ENCODE assay signal across 17 mouse cellular contexts in the genomic region with DNA sequence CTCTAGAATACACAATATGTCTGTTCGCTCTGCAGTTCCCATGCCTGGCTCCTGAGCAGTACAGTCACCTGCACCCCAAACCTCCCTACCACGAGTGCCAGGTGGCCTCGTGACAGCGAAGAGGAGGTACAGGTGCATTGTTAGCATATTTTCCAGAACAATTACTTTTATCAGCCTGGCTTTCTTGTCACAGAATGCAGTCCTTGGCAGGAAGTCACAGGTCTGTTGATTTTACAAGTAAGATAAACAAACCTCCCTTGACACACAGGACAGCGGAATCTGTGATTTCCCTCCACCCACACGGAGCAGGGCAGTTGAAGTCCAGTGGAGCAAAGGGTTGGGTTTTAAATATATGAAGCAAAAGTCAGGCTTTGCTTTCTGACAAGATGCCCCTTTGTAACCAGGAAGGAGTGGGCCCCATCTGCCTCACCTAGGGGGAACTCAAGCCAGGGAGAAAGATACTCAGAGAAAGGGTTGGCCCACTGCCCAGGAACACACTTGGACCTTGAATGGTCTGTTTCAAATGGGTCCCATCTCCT.
DNase-seq lines count a peak whose midpoint lies in the region; ATAC-seq and TF ChIP-seq lines count a peak whose summit lies in the region.
"Had no signal": no experiment of that assay in that cellular context is flagged by ENCODE, and none has a peak within 500 bp of the region (broad histone marks: within the 10 kb centered on the region; RNA-seq: fewer than 3 reads in every experiment).

No protein-coding gene starts in this region.

- peak; percentile 63; the same call in 1 of the 2 replicates for ATAC-seq in embryonic facial prominence, embryonic 14.5 days (ENCODE audit: low read depth)
- peak; percentile 81 for ATAC-seq in liver, postnatal 0 days
- no peak for ATAC-seq in liver, embryonic 12.5 days
- peak; percentile 77 for ATAC-seq in stomach, embryonic 14.5 days (ENCODE audit: insufficient number of reproducible peaks, insufficient read depth, low FRiP score, low read depth)
- ATAC-seq: forebrain, embryonic 14.5 days; hindbrain, embryonic 16.5 days; midbrain, embryonic 15.5 days had no signal

- no peaks in the 10 kb centered on the region for H3K36me3 ChIP-seq in embryonic facial prominence, embryonic 14.5 days (ENCODE audit: control insufficient read depth, insufficient read depth, low read length)
- H3K36me3 ChIP-seq in embryonic facial prominence, embryonic 10.5 days (replicated peaks) = no peaks in the 10 kb centered on the region
- no peaks in the 10 kb centered on the region for H3K36me3 ChIP-seq in liver, postnatal 0 days (replicated peaks; ENCODE audit: insufficient read depth, low read length)
- H3K36me3 ChIP-seq in liver, embryonic 12.5 days = no peaks in the 10 kb centered on the region
- no peaks in the 10 kb centered on the region for H3K36me3 ChIP-seq in stomach, embryonic 14.5 days (ENCODE audit: control insufficient read depth, insufficient read depth, low read length)
- H3K36me3 ChIP-seq in heart, embryonic 10.5 days = no peaks in the 10 kb centered on the region
- H3K36me3 ChIP-seq: midbrain, embryonic 15.5 days; neural tube, embryonic 13.5 days had no signal

- 0 out of 2 replicates have a peak, but pooled peaks cover 6% of the 10 kb centered on the region for H3K4me1 ChIP-seq in embryonic facial prominence, embryonic 14.5 days (ENCODE audit: control insufficient read depth, insufficient read depth, low read length)
- H3K4me1 ChIP-seq in embryonic facial prominence, embryonic 10.5 days = peaks cover 14% of the 10 kb centered on the region
- peaks cover 5% of the 10 kb centered on the region; the same call in 1 of the 2 replicates for H3K4me1 ChIP-seq in liver, postnatal 0 days (ENCODE audit: insufficient read depth)
- no peaks in the 10 kb centered on the region for H3K4me1 ChIP-seq in liver, embryonic 12.5 days
- no peaks in the 10 kb centered on the region; the same call in 1 of the 2 replicates for H3K4me1 ChIP-seq in stomach, embryonic 14.5 days (ENCODE audit: control insufficient read depth, insufficient read depth, low read length)
- H3K4me1 ChIP-seq in heart, embryonic 10.5 days = 0 out of 2 replicates have a peak, but pooled peaks cover 15% of the 10 kb centered on the region
- H3K4me1 ChIP-seq: midbrain, embryonic 15.5 days had no signal

- H3K4me3 ChIP-seq in embryonic facial prominence, embryonic 14.5 days (ENCODE audit: low read depth, low read length) = no peak overlapping the region
- no peak overlapping the region for H3K4me3 ChIP-seq in embryonic facial prominence, embryonic 10.5 days
- no peak overlapping the region for H3K4me3 ChIP-seq in liver, postnatal 0 days (ENCODE audit: low read depth, low read length)
- H3K4me3 ChIP-seq in liver, embryonic 12.5 days = no peak overlapping the region
- no peak overlapping the region for H3K4me3 ChIP-seq in stomach, embryonic 14.5 days (ENCODE audit: low read depth, low read length)
- no peak overlapping the region for H3K4me3 ChIP-seq in heart, embryonic 10.5 days
- H3K4me3 ChIP-seq: heart, adult 2 months; midbrain, embryonic 15.5 days; neural tube, embryonic 13.5 days had no signal

- 70% methylated on average over 6 of the region's 6 CpGs for WGBS in embryonic facial prominence, embryonic 14.5 days
- 65% methylated on average over 6 of the region's 6 CpGs for WGBS in embryonic facial prominence, embryonic 10.5 days
- 33% methylated on average over 6 of the region's 6 CpGs for whole genome bisulfite sequencing in liver, postnatal 0 days (ENCODE audit: insufficient replicate concordance)
- 34% methylated on average over 6 of the region's 6 CpGs for WGBS in liver, embryonic 12.5 days (ENCODE audit: insufficient replicate concordance)
- WGBS in stomach, embryonic 14.5 days = 26% methylated on average over 6 of the region's 6 CpGs
- 45% methylated on average over 6 of the region's 6 CpGs for WGBS in heart, embryonic 10.5 days

- TF ChIP-seq CTCF in liver, postnatal 0 days (IDR thresholded peaks at IDR 0.05; ENCODE audit: low read depth) = no peak

- no peak overlapping the region for H3K4me2 ChIP-seq in embryonic facial prominence, embryonic 14.5 days (ENCODE audit: low read depth, low read length)
- no peak overlapping the region for H3K4me2 ChIP-seq in liver, postnatal 0 days (ENCODE audit: low read depth, low read length)
- no peak overlapping the region for H3K4me2 ChIP-seq in liver, embryonic 12.5 days
- no peak overlapping the region for H3K4me2 ChIP-seq in stomach, embryonic 14.5 days (replicated peaks; ENCODE audit: low read depth, low read length)
- H3K4me2 ChIP-seq: midbrain, embryonic 15.5 days; neural tube, embryonic 13.5 days had no signal

- no peaks in the 10 kb centered on the region for H3K27me3 ChIP-seq in embryonic facial prominence, embryonic 14.5 days (replicated peaks; ENCODE audit: control insufficient read depth, insufficient read depth, low read length)
- H3K27me3 ChIP-seq in embryonic facial prominence, embryonic 10.5 days (replicated peaks; ENCODE audit: low read depth, poor library complexity, severe bottlenecking) = no peaks in the 10 kb centered on the region
- no peaks in the 10 kb centered on the region for H3K27me3 ChIP-seq in liver, postnatal 0 days (ENCODE audit: insufficient read depth, low read length)
- H3K27me3 ChIP-seq in liver, embryonic 12.5 days (replicated peaks) = no peaks in the 10 kb centered on the region
- H3K27me3 ChIP-seq in stomach, embryonic 14.5 days (ENCODE audit: control insufficient read depth, insufficient read depth, low read length) = no peaks in the 10 kb centered on the region
- peaks cover 31% of the 10 kb centered on the region for H3K27me3 ChIP-seq in heart, embryonic 10.5 days (ENCODE audit: insufficient read depth, poor library complexity, severe bottlenecking)
- H3K27me3 ChIP-seq: midbrain, embryonic 15.5 days; neural tube, embryonic 13.5 days had no signal

- no peak overlapping the region for H3K9ac ChIP-seq in embryonic facial prominence, embryonic 14.5 days (ENCODE audit: low read depth, low read length)
- H3K9ac ChIP-seq in liver, postnatal 0 days (replicated peaks) = no peak overlapping the region
- H3K9ac ChIP-seq in liver, embryonic 12.5 days = no peak overlapping the region
- H3K9ac ChIP-seq in stomach, embryonic 14.5 days (replicated peaks; ENCODE audit: low read depth, low read length) = no peak overlapping the region
- H3K9ac ChIP-seq: midbrain, embryonic 15.5 days; neural tube, embryonic 13.5 days had no signal

- no peak for DNase-seq in embryonic facial prominence, embryonic 14.5 days (ENCODE audit: low spot score)
- no peak for DNase-seq in embryonic facial prominence, embryonic 10.5 days (ENCODE audit: low spot score)
- DNase-seq in liver, postnatal 0 days = peak; percentile 27
- peak; percentile 15 for DNase-seq in kidney, postnatal 14 days
- no peak for DNase-seq in spleen, postnatal 14 days (ENCODE audit: low spot score in 2 of 2)
- no peak for DNase-seq in heart, embryonic 10.5 days (ENCODE audit: low spot score)
- DNase-seq: adrenal gland, postnatal 10 days; heart, adult 2 months; heart, postnatal 10 days; layer of hippocampus, adult 9-11 months; thymus, adult 2 months had no signal

- no peak for TF ChIP-seq EP300 in liver, postnatal 0 days (IDR thresholded peaks at IDR 0.05; ENCODE audit: low read depth)

- H3K27ac ChIP-seq in embryonic facial prominence, embryonic 14.5 days (replicated peaks; ENCODE audit: low read depth, low read length) = no peak overlapping the region
- no peak overlapping the region; the same call in 1 of the 2 replicates for H3K27ac ChIP-seq in embryonic facial prominence, embryonic 10.5 days (replicated peaks)
- no peak overlapping the region; the same call in 1 of the 2 replicates for H3K27ac ChIP-seq in liver, postnatal 0 days (ENCODE audit: low read depth)
- H3K27ac ChIP-seq in liver, embryonic 12.5 days = no peak overlapping the region
- H3K27ac ChIP-seq in stomach, embryonic 14.5 days (ENCODE audit: low read length) = peak overlapping the region; percentile 11; the same call in 1 of the 2 replicates
- H3K27ac ChIP-seq in heart, embryonic 10.5 days = no peak overlapping the region
- H3K27ac ChIP-seq: heart, adult 2 months; midbrain, embryonic 15.5 days; neural tube, embryonic 13.5 days had no signal

- H3K9me3 ChIP-seq in embryonic facial prominence, embryonic 14.5 days (ENCODE audit: control insufficient read depth, low read length) = no peaks in the 10 kb centered on the region
- no peaks in the 10 kb centered on the region for H3K9me3 ChIP-seq in embryonic facial prominence, embryonic 10.5 days
- H3K9me3 ChIP-seq in liver, postnatal 0 days (ENCODE audit: low read length) = no peaks in the 10 kb centered on the region
- H3K9me3 ChIP-seq in liver, embryonic 12.5 days (replicated peaks) = no peaks in the 10 kb centered on the region
- no peaks in the 10 kb centered on the region for H3K9me3 ChIP-seq in stomach, embryonic 14.5 days (ENCODE audit: control insufficient read depth, low read depth, low read length)
- no peaks in the 10 kb centered on the region for H3K9me3 ChIP-seq in heart, embryonic 10.5 days
- H3K9me3 ChIP-seq: midbrain, embryonic 15.5 days; neural tube, embryonic 13.5 days had no signal

Comparison
In these comparisons a context has a peak if more than half of its experiments do, and no peak if none do; other contexts are left out.
1. DNase-seq: peak in liver, postnatal 0 days (single experiment) and kidney, postnatal 14 days (single experiment); none in embryonic facial prominence, embryonic 14.5 days (single experiment), embryonic facial prominence, embryonic 10.5 days (single experiment), spleen, postnatal 14 days (0 of 2) and heart, embryonic 10.5 days (single experiment).